Mouse (Mus musculus) liver, embryonic 11.5 days (tissue): Measurements from ENCODE around the gene Thnsl2. TPM values are rescaled to one million over a fixed set of nuclear protein-coding genes. Genes with fewer than 3 reads are reported as not detected.
A peak's percentile ranks its signal among the peaks of the same experiment; 100 is the strongest.

ENCODE experiments used
- ATAC-seq: fragments of 200-750 bp; cut with Nextera tagmentation; replicated peaks from 2 replicates; pipeline ENCODE4 v1.8.0; 2017; ENCODE audit warnings: moderate number of reproducible peaks, mild to moderate bottlenecking, moderate TSS enrichment, moderate library complexity; ENCODE audit not compliant: low FRiP score
- DNase-seq: peaks from one replicate; pipeline ENCODE4 v3.0.0-alpha.2; 2017; ENCODE audit warnings: low spot score
- H3K27ac ChIP-seq: fragments of 300-500 bp; sonication (generic); 2 replicates; pipeline ENCODE4 v1.5.1; 2014; ENCODE audit warnings: mild to moderate bottlenecking, low read depth, low read length, control low read depth
- H3K27me3 ChIP-seq: fragments of 300-500 bp; sonication (generic); replicated peaks from 2 replicates; pipeline ENCODE4 v1.6.1; 2014; ENCODE audit warnings: low read length, mixed read lengths; ENCODE audit not compliant: control insufficient read depth, insufficient read depth
- H3K36me3 ChIP-seq: fragments of 300-500 bp; sonication (generic); 2 replicates; pipeline ENCODE4 v1.6.1; 2014; ENCODE audit warnings: mild to moderate bottlenecking, low read length, moderate library complexity, mixed read lengths; ENCODE audit not compliant: control insufficient read depth, insufficient read depth
- H3K4me1 ChIP-seq: fragments of 300-500 bp; sonication (generic); replicated peaks from 2 replicates; pipeline ENCODE4 v1.6.1; 2014; ENCODE audit warnings: low read length, mixed read lengths; ENCODE audit not compliant: control insufficient read depth, insufficient read depth
- H3K4me2 ChIP-seq: fragments of 300-500 bp; sonication (generic); 2 replicates; pipeline ENCODE4 v1.6.1; 2014; ENCODE audit warnings: mild to moderate bottlenecking, control low read depth, moderate library complexity
- H3K4me3 ChIP-seq: fragments of 300-500 bp; sonication (generic); 2 replicates; pipeline ENCODE4 v1.5.1; 2014; ENCODE audit warnings: low read depth, low read length, control low read depth
- H3K9ac ChIP-seq: fragments of 300-500 bp; sonication (generic); 2 replicates; pipeline ENCODE4 v1.6.1; 2014; ENCODE audit warnings: low read depth, low read length, control low read depth
- H3K9me3 ChIP-seq: fragments of 300-500 bp; sonication (generic); 2 replicates; pipeline ENCODE4 v1.6.1; 2016; ENCODE audit warnings: low read length, inconsistent platforms, mixed read lengths; ENCODE audit not compliant: control insufficient read depth
- WGBS: fragments of 180-500 bp; shearing (Covaris S2); extraction: QIAGEN DNeasy Blood & Tissue Kit; methylation state at CpG from one replicate; pipeline ENCODE4 v1.1.7; 2014; 5-methylcytosine and 5-hydroxymethylcytosine counted together
- polyA plus RNA-seq: library from polyadenylated mRNA; unstranded; fragments of >200 nt; fragmentation: Nextera tagmentation; extraction: Ambion mirVana; gene quantifications from 2 replicates; pipeline ENCODE4 v1.2.1, GENCODE M21; 2014

The Thnsl2 gene
- polyA plus RNA-seq, 1 experiment from 2014 or later = 5.8 TPM

GRCm38 (mm10) chr6:71164394-71164793 lies 20.2 kb upstream of the Thnsl2 start:
- ATAC-seq = peak; percentile 43
- no peaks in the 10 kb centered on the region for H3K36me3 ChIP-seq
- H3K4me3 ChIP-seq = no peak overlapping the region
- no peaks in the 10 kb centered on the region for H3K27me3 ChIP-seq
- WGBS = 35% methylated on average over 6 of the region's 6 CpGs
- DNase-seq = no peak
- no peak overlapping the region for H3K4me2 ChIP-seq
- H3K9me3 ChIP-seq = no peaks in the 10 kb centered on the region
- H3K27ac ChIP-seq = no peak overlapping the region
- H3K4me1 ChIP-seq = no peaks in the 10 kb centered on the region
- no peak overlapping the region for H3K9ac ChIP-seq

DNA sequence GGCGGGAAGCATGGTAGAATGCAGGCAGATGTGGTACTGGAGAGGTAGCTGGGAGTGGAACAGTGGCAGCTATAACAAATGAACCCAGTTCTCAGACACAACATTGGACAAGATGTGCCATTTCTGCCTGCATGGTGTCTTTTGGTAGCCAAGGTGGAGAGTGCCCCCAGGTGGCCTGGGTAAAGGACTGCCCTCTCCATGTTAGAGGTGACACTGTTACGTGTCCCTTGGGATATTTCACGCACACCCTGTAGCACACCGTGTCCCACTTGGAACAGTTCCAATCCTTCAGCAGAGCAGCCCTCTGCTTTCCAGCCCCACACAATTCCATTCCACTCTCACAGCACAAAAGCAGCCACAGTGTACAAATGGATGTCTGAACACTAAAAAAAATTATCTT lies 18.0 kb upstream of the Thnsl2 start:
- H3K27ac ChIP-seq = no peak overlapping the region
- H3K36me3 ChIP-seq = no peaks in the 10 kb centered on the region
- DNase-seq (no peak), ATAC-seq (no peak)
- no peak overlapping the region for H3K4me3 ChIP-seq
- 76% methylated on average over 4 of the region's 4 CpGs for WGBS
- H3K27me3 ChIP-seq = no peaks in the 10 kb centered on the region
- H3K4me1 ChIP-seq = no peaks in the 10 kb centered on the region
- H3K4me2 ChIP-seq = no peak overlapping the region
- H3K9me3 ChIP-seq = no peaks in the 10 kb centered on the region
- no peak overlapping the region for H3K9ac ChIP-seq

DNA sequence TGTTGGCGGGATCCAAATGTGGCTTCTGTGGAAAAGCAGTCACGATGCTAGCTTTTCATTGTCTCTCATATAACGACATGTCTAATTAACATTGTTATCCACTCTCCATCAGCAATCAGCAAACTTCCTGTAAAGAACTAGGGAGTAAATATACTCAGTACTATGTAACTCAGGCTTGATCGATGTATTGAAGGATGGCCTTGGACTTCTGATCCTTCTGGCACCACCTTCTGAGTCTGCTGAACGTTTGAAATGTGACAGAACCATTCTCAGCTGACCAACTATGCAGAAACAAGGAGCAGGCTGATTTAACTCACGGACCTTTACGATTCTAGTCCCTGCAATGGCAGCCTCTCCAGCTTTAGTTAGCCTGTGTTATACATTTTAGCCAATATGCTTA lies 17.1 kb upstream of the Thnsl2 start:
- Histone ChIP-seq H3K9ac (no peak overlapping the region), H3K4me1 (no peaks in the 10 kb centered on the region)
- no peak for DNase-seq

GRCm38 (mm10) chr6:71156674-71157326 lies 12.6 kb upstream of the Thnsl2 start:
- H3K4me2 ChIP-seq = no peak overlapping the region
- 76% methylated on average over 5 of the region's 5 CpGs for WGBS
- H3K4me3 ChIP-seq = no peak overlapping the region
- ATAC-seq = no peak
- no peak overlapping the region for H3K27ac ChIP-seq
- no peaks in the 10 kb centered on the region for H3K4me1 ChIP-seq
- no peaks in the 10 kb centered on the region for H3K36me3 ChIP-seq
- no peak overlapping the region for H3K9ac ChIP-seq
- no peak for DNase-seq
- H3K27me3 ChIP-seq = no peaks in the 10 kb centered on the region
- H3K9me3 ChIP-seq = no peaks in the 10 kb centered on the region

More for the DNA sequence above, 17.1 kb upstream of the Thnsl2 start:
- no peak overlapping the region for H3K4me2 ChIP-seq
- ATAC-seq = no peak
- 65% methylated on average over 7 of the region's 7 CpGs for WGBS
- H3K36me3 ChIP-seq = no peaks in the 10 kb centered on the region
- no peak overlapping the region for H3K27ac ChIP-seq
- H3K27me3 ChIP-seq = no peaks in the 10 kb centered on the region
- no peaks in the 10 kb centered on the region for H3K9me3 ChIP-seq
- H3K4me3 ChIP-seq = no peak overlapping the region

DNA sequence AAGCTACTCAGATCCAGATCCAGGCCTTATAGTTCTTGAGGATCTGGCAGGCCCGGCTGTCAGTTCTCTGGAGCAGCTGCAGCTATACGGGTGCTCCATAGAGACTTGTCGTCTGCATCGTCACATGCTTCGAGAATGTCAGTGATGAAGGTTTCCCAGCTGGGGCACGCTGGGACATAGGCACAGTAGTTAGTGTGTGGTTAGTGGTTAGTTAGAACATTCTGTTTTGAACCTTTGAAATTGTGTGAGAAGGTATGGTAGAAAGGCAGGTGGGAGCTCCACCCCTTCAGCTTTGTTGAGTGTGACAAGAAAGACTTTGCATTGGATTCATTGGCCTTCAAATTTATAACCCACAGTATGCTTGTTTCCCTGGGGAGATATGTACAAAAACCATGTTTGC lies 10.6 kb upstream of the Thnsl2 start:
- Histone ChIP-seq H3K9ac (no peak overlapping the region), H3K4me2 (no peak overlapping the region), H3K27me3 (no peaks in the 10 kb centered on the region), H3K4me1 (no peaks in the 10 kb centered on the region), H3K4me3 (no peak overlapping the region), H3K27ac (no peak overlapping the region), H3K9me3 (no peaks in the 10 kb centered on the region), H3K36me3 (no peaks in the 10 kb centered on the region)
- ATAC-seq = no peak
- DNase-seq = no peak
- WGBS = 83% methylated on average over 6 of the region's 6 CpGs

DNA sequence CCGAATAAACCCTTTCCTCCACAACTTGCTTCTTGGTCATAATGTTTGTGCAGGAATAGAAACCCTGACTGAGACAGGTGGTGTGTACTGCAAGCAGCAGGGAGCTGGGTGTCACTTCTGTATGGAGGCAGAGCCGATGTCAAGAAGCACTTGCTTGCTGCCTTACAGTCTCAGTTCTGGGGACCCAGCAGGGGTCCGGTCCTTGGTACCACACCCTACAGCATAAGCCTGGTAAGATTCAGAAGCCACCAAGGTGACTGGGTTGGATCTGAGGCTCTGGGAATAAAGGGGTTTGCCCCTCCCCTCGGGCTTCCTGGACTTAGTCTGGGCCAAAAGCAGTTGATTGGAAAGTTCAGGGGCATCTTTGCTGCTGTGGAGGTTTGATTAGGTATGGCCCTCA lies 9.2 kb upstream of the Thnsl2 start:
- WGBS = 82% methylated on average over 4 of the region's 4 CpGs
- no peak for ATAC-seq

DNA sequence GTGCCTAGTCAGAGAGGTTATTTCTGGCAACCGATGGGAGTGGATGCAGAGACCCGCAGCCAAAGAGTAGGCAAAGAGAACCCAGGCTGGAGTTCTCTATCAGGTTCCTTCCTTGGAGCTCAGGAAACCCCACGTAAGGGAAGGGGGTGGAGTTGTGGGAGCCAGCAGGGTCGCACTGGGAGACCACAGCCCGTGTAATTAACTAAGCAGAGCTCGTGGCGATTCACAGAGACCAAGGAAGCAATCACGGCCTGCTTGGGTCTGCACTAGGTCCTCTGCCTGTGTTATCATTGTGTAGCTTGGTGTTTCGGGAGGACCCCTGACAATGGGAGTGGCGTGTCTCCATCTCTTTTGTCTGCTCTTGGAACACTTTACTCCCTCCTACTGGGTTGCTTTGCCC lies 6.9 kb upstream of the Thnsl2 start:
- no peak overlapping the region for H3K27ac ChIP-seq
- no peak for ATAC-seq
- no peak overlapping the region for H3K9ac ChIP-seq
- 48% methylated on average over 10 of the region's 10 CpGs for WGBS
- no peaks in the 10 kb centered on the region for H3K27me3 ChIP-seq
- no peak for DNase-seq
- no peak overlapping the region for H3K4me2 ChIP-seq
- no peaks in the 10 kb centered on the region for H3K9me3 ChIP-seq
- H3K4me3 ChIP-seq = no peak overlapping the region
- H3K36me3 ChIP-seq = no peaks in the 10 kb centered on the region
- no peaks in the 10 kb centered on the region; the same call in 1 of the 2 replicates for H3K4me1 ChIP-seq

More for the DNA sequence above, 9.2 kb upstream of the Thnsl2 start:
- DNase-seq = no peak
- no peak overlapping the region for H3K4me2 ChIP-seq
- no peak overlapping the region for H3K4me3 ChIP-seq
- H3K27me3 ChIP-seq = no peaks in the 10 kb centered on the region
- H3K9ac ChIP-seq = no peak overlapping the region
- H3K36me3 ChIP-seq = no peaks in the 10 kb centered on the region
- no peaks in the 10 kb centered on the region for H3K9me3 ChIP-seq
- no peak overlapping the region for H3K27ac ChIP-seq
- H3K4me1 ChIP-seq = no peaks in the 10 kb centered on the region; the same call in 1 of the 2 replicates

- Histone ChIP-seq H3K4me2 (no peak overlapping the region), H3K9ac (no peak overlapping the region), H3K36me3 (no peaks in the 10 kb centered on the region), H3K27ac (no peak overlapping the region), H3K4me3 (no peak overlapping the region), H3K9me3 (no peaks in the 10 kb centered on the region), H3K4me1 (no peaks in the 10 kb centered on the region; the same call in 1 of the 2 replicates), H3K27me3 (no peaks in the 10 kb centered on the region)
- peak; percentile 47 for DNase-seq
- WGBS = 14% methylated on average over 5 of the region's 5 CpGs
- ATAC-seq = peak; percentile 39; the same call in 1 of the 2 replicates
Measured at GRCm38 (mm10) chr6:71149534-71149933, 5.3 kb upstream of the Thnsl2 start.

DNA sequence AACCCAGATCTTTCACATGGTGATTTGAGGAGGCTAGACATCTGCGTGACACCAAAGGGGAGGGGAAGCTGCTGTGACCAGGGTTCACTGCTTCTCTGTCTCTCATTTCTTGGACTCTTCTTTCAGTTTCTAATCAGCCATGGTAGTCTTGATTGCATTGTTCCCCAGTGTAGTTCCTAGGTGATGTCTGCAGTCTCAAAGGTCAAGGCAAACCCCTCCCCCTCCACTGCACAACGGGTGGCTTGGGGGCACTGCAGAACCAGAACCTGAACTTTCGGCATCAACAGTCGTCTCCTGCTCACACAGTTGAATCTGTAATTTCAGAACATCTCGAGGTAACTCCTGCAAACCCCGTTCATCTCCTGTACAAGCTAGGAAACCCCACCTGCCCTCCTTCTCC lies 4.1 kb upstream of the Thnsl2 start:
- no peak overlapping the region for H3K27ac ChIP-seq
- ATAC-seq (no peak), DNase-seq (no peak)
- 66% methylated on average over 6 of the region's 6 CpGs for WGBS
- no peak overlapping the region for H3K9ac ChIP-seq
- peaks cover under 1% of the 10 kb centered on the region; the same call in 1 of the 2 replicates for H3K4me1 ChIP-seq
- no peaks in the 10 kb centered on the region for H3K27me3 ChIP-seq
- H3K4me2 ChIP-seq = no peak overlapping the region
- H3K36me3 ChIP-seq = no peaks in the 10 kb centered on the region
- no peaks in the 10 kb centered on the region for H3K9me3 ChIP-seq
- no peak overlapping the region for H3K4me3 ChIP-seq
